Mouse (Mus musculus): ENCODE measurements at regions not wholly inside any gene's neighbourhood (a gene's known extent, or its start where the extent isn't known, plus 50 kb on each side); places are given as distances from the start of the nearest gene placed in this dataset.

GRCm38 (mm10) chr13:97678991-97679390, 81.4 kb downstream of the Gm10260 start:
- H3K27ac ChIP-seq (ENCODE audit: control insufficient read depth, low read depth, low read length), result no peak overlapping the region
- no peak overlapping the region for H3K4me3 ChIP-seq (ENCODE audit: control insufficient read depth in 1 of 2, insufficient read depth in 1 of 2, low read depth in 2 of 2, low read length in 2 of 2)
- TF ChIP-seq KAT2A (conservative IDR thresholded peaks at IDR 0.05; ENCODE audit: low read depth, low read length) (no peak), POLR2AphosphoS5 (IDR thresholded peaks at IDR 0.05; ENCODE audit: borderline replicate concordance, low read depth, low read length) (no peak), NRF1 (IDR thresholded peaks at IDR 0.05; ENCODE audit: insufficient read depth, low read depth, low read length, poor library complexity, severe bottlenecking) (no peak), MYC (IDR thresholded peaks at IDR 0.05; ENCODE audit: low read depth, low read length) (no peak), UBTF (IDR thresholded peaks at IDR 0.05; ENCODE audit: borderline replicate concordance, insufficient read depth, low read depth, low read length) (no peak), MAFK (IDR thresholded peaks at IDR 0.05; ENCODE audit: borderline replicate concordance, low read depth, low read length) (no peak), ZNF384 (IDR thresholded peaks at IDR 0.05; ENCODE audit: low read depth, low read length) (no peak), ZMIZ1 (IDR thresholded peaks at IDR 0.05; ENCODE audit: low read depth, low read length) (no peak), TCF12 (IDR thresholded peaks at IDR 0.05; ENCODE audit: low read depth, low read length) (no peak), BHLHE40 (IDR thresholded peaks at IDR 0.05; ENCODE audit: borderline replicate concordance, low read depth, low read length) (no peak), ETS1 (IDR thresholded peaks at IDR 0.05; ENCODE audit: low read depth, low read length) (no peak), SIN3A (IDR thresholded peaks at IDR 0.05; ENCODE audit: low read length) (no peak), GABPA (IDR thresholded peaks at IDR 0.05; ENCODE audit: low read depth, low read length) (no peak), NELFE (IDR thresholded peaks at IDR 0.05; ENCODE audit: low read depth, low read length) (no peak), RAD21 (IDR thresholded peaks at IDR 0.05; ENCODE audit: low read depth, low read length) (no peak), GATA1 (IDR thresholded peaks at IDR 0.05; ENCODE audit: low read depth, low read length) (no peak)
- no peak overlapping the region for H3K9ac ChIP-seq (ENCODE audit: control insufficient read depth, low read depth, low read length, poor library complexity, severe bottlenecking)
- H3K9me3 ChIP-seq (replicated peaks; ENCODE audit: insufficient read depth, low read length), result no peaks in the 10 kb centered on the region
- no peaks in the 10 kb centered on the region for H3K79me2 ChIP-seq (ENCODE audit: control insufficient read depth, insufficient read depth, low read length, poor library complexity)
- H3K4me1 ChIP-seq (ENCODE audit: control insufficient read depth in 1 of 2, insufficient read depth in 2 of 2, low read length in 2 of 2), result no peaks in the 10 kb centered on the region
- no peaks in the 10 kb centered on the region for H3K27me3 ChIP-seq (ENCODE audit: control insufficient read depth in 1 of 2, insufficient read depth in 2 of 2, low read length in 2 of 2)
- no peaks in the 10 kb centered on the region for H3K36me3 ChIP-seq (ENCODE audit: control insufficient read depth in 1 of 2, insufficient read depth in 2 of 2, low read length in 2 of 2)
- no peak for DNase-seq (ENCODE audit: low read depth, low spot score)

GRCm38 (mm10) chr13:97676536-97677048, 83.8 kb downstream of the Gm10260 start:
- H3K4me1 ChIP-seq (ENCODE audit: control insufficient read depth in 1 of 2, insufficient read depth in 2 of 2, low read length in 2 of 2), result no peaks in the 10 kb centered on the region
- no peaks in the 10 kb centered on the region for H3K79me2 ChIP-seq (ENCODE audit: control insufficient read depth, insufficient read depth, low read length, poor library complexity)
- H3K9ac ChIP-seq (ENCODE audit: control insufficient read depth, low read depth, low read length, poor library complexity, severe bottlenecking), result no peak overlapping the region
- no peak overlapping the region for H3K27ac ChIP-seq (ENCODE audit: control insufficient read depth, low read depth, low read length)
- no peaks in the 10 kb centered on the region for H3K27me3 ChIP-seq (ENCODE audit: control insufficient read depth in 1 of 2, insufficient read depth in 2 of 2, low read length in 2 of 2)
- no peak for DNase-seq (ENCODE audit: low read depth, low spot score)
- H3K4me3 ChIP-seq (ENCODE audit: control insufficient read depth in 1 of 2, insufficient read depth in 1 of 2, low read depth in 2 of 2, low read length in 2 of 2), result no peak overlapping the region
- no peak for TF ChIP-seq GABPA (IDR thresholded peaks at IDR 0.05; ENCODE audit: low read depth, low read length)
- TF ChIP-seq NELFE (IDR thresholded peaks at IDR 0.05; ENCODE audit: low read depth, low read length), result no peak
- TF ChIP-seq RAD21 (IDR thresholded peaks at IDR 0.05; ENCODE audit: low read depth, low read length), result no peak
- TF ChIP-seq TCF12 (IDR thresholded peaks at IDR 0.05; ENCODE audit: low read depth, low read length), result no peak
- TF ChIP-seq MYC (IDR thresholded peaks at IDR 0.05; ENCODE audit: low read depth, low read length), result no peak
- no peak for TF ChIP-seq KAT2A (conservative IDR thresholded peaks at IDR 0.05; ENCODE audit: low read depth, low read length)
- TF ChIP-seq EP300 (IDR thresholded peaks at IDR 0.05; ENCODE audit: low read depth in 1 of 2, low read length in 2 of 2), result no peak
- no peak for TF ChIP-seq SIN3A (IDR thresholded peaks at IDR 0.05; ENCODE audit: low read length)
- no peak for TF ChIP-seq CTCF (IDR thresholded peaks at IDR 0.05 in 2 of 3, conservative IDR thresholded peaks at IDR 0.05 in 1 of 3; ENCODE audit: control insufficient read depth in 1 of 3, insufficient read depth in 1 of 3, low read depth in 2 of 3, low read length in 3 of 3, poor library complexity in 1 of 3, severe bottlenecking in 1 of 3)
- TF ChIP-seq E2F4 (IDR thresholded peaks at IDR 0.05; ENCODE audit: borderline replicate concordance, low read depth, low read length), result no peak
- TF ChIP-seq ZNF384 (IDR thresholded peaks at IDR 0.05; ENCODE audit: low read depth, low read length), result no peak
- no peak for TF ChIP-seq RCOR1 (IDR thresholded peaks at IDR 0.05; ENCODE audit: low read depth, low read length)
- no peak for TF ChIP-seq POLR2AphosphoS5 (IDR thresholded peaks at IDR 0.05; ENCODE audit: borderline replicate concordance, low read depth, low read length)
- TF ChIP-seq POLR2AphosphoS2 (IDR thresholded peaks at IDR 0.05; ENCODE audit: low read length), result no peak
- no peak for TF ChIP-seq TBP (IDR thresholded peaks at IDR 0.05; ENCODE audit: low read depth, low read length)
- H3K36me3 ChIP-seq (ENCODE audit: control insufficient read depth in 1 of 2, insufficient read depth in 2 of 2, low read length in 2 of 2), result no peaks in the 10 kb centered on the region
- no peaks in the 10 kb centered on the region for H3K9me3 ChIP-seq (replicated peaks; ENCODE audit: insufficient read depth, low read length)

Data from MEL (cell line).